Mouse (Mus musculus): ENCODE data around the gene Gm42791.

GRCm38 (mm10) chr5:148976876-148977275 is 18.1 kb downstream of the Gm42791 start:
- TF ChIP-seq CTCF (IDR thresholded peaks at IDR 0.05; ENCODE audit: low read depth, low read length) (no peak), POLR2A (IDR thresholded peaks at IDR 0.05; ENCODE audit: borderline replicate concordance, low read depth, low read length) (no peak)
